Mouse (Mus musculus) ZHBTc4 (cell line): Measurements from ENCODE around the gene Olfr824.
"Not testable (repeated sequence)": the region's sequence is repeated elsewhere in the genome, so short reads cannot be mapped to it uniquely, and the experiment has no call there.

Source experiments
- DNase-seq: peaks from one replicate; pipeline ENCODE4 v3.0.0-alpha.2; 2011; ENCODE audit warnings: low read depth, low spot score

Olfr824 gene

DNA sequence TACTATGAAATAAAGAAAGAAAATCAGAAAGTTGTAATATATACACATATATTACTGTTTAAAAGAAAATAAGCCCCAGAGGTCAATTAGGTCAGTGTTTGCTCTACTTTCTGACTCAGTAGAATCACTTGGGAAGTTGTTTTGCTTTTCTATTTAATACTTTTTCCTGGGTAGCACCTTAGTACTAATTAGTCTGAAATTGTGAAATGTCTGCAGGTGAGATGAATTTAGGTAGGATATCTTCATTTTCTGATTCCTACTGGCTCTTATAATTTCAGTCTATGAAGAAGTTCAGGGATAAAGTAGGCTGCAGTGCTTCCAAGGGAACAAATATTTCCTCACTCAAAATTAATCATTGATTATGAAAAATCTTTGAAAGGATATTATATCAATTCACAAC, at the start of gene Olfr824:
TSS of gene Olfr824 (minus strand) at position 101 of the 400 bp plus-strand sequence.
- DNase-seq, result not testable (repeated sequence)

DNA sequence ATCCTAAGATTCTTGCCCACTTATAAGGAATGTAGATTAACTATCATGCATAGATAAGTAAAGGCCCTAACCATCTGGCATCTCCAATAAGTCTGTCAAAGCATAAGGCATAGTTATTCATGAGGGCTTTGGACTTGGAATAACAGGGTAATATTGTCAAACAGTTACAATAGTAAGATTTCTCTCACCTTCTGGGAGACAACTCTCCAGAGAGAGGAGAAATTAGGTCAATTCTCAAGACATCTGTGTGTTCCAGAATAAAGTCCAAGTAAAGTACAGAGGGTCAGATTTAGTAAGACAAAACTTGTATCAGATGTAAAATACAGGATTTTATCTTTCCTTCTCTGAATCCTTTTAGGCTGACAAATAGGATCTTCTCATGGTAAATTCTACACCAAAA, 36.9 kb upstream of the Olfr824 start, which contains the start of gene Olfr825:
TSS of gene Olfr825 (minus strand) at position 101 of the 400 bp plus-strand sequence.
- no peak for DNase-seq

DNA sequence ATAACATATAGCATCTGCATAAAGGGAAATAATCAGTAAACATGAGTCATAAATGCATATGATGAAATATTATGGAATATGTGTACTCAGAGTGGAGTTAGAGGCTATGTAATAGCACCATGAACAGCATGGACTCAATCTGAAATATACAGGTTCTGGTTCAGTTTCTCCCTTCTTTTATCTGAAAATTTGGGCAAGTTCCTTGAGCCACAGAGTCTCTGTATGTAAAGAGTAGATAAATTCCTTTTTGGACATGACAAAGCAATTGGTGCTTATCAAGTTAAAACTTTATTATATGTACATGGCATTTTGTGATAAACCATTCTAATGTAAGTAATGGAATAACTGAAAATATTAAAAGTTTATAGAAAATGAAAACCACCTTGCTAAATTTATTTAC, 35.4 kb upstream of the Olfr824 start:
- no peak for DNase-seq

DNA sequence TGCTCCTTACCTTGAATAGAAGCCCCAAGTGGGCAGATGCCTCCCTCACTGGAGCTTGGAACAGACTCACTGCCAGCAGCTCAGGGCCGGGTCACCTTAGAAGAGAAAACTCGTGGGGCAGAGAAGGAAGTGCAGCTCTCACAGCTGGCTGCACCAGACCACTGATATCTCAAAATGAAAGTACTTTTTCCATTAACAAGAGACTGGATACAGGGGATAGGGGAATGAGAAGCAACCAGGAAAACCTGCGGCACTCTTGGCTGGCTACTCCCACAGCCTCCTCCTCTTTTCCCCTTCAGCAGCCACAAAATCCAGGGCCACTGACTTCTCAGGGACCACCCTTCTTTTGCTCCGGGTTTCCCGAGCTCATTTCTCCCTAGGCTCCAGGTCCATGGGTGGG, 14.3 kb upstream of the Olfr824 start:
- no peak for DNase-seq

DNA sequence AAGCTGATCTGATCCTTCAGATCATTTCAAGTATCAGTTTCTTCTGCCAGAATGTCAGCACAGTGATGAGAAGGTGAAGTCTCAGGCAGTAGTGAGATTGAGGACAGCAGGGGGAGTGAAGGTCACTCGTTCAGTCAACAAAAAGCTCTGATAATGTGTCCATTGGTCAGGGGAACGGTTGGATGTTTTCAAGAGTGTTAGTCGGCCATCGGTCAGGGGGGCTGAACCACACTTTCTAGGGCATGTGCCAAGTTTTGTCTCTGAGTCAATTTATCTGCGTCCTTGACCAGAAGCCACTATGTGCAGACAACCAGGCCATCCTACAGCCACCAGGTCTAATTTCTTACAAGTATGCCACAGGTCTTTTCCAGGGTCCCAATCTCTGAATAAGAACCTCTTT, 12.7 kb upstream of the Olfr824 start:
- not testable (repeated sequence) for DNase-seq

DNA sequence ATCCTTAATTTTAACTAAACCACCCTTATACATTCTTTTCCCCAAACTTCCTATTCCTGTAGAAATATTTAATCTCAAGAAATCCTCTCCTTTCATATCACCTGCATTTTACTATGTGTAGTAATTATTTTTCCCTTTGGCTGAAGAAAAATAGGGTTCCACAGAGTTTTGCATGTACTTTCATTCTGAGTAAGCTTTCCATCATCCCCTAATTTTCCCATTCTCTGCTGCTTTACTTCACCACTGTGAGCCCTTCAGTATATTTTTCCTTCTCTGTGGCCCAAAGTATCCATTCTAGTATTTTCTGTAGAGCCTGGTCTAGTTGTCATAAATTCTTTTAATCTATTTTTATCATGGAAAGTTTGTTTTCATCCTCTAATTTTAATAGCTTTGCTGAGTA, 5.0 kb upstream of the Olfr824 start:
- DNase-seq, result no peak

DNA sequence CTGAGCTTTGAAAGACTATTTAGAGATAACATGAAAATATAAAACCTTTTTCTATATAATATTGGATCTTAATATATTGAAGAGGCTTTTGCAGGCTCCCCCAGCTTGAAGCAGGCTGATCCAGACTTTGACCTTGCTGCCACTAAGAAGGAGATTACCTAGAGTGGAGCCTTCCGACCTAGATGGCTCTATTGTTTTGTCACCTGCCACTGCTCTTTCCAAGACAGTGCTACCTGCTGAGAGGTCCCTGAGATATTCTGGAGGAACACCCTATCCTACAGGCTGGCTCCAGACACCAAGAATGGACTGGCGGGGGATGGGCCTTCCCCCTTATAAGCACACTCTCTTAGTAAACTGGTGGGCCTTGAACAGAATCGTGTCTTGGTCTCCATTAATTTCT, 13.8 kb downstream of the Olfr824 start:
- DNase-seq, result peak; percentile 68

DNA sequence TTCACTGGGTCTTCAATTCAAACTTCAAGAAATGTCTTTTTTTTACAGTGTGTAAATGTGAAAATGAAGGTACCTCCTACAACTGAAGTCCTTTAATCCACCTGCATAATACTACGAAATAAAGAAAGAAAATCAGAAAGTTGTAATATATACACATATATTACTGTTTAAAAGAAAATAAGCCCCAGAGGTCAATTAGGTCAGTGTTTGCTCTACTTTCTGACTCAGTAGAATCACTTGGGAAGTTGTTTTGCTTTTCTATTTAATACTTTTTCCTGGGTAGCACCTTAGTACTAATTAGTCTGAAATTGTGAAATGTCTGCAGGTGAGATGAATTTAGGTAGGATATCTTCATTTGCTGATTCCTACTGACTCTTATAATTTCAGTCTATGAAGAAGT, 14.5 kb downstream of the Olfr824 start, which contains the start of gene Olfr823:
TSS of gene Olfr823 (minus strand) at position 101 of the 400 bp plus-strand sequence.
- not testable (repeated sequence) for DNase-seq

DNA sequence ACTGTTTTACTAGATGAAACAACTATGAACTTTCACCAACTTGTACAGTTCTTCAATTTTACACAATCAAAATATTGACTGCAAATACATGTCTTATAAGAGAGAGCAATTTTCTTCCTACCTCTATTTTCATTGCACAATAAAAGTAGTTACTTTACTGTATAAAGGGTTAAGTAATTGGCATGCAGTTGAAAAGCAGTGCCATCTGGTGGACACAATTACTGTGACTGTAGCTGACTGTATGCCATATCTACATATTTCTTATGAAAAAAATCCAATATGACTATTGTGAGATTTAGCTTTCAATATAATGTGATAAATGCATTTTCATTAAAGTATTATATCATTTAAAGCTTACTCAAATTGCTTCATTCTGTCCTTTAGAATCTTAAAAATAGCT, 33.7 kb downstream of the Olfr824 start:
- peak; percentile 19 for DNase-seq

DNA sequence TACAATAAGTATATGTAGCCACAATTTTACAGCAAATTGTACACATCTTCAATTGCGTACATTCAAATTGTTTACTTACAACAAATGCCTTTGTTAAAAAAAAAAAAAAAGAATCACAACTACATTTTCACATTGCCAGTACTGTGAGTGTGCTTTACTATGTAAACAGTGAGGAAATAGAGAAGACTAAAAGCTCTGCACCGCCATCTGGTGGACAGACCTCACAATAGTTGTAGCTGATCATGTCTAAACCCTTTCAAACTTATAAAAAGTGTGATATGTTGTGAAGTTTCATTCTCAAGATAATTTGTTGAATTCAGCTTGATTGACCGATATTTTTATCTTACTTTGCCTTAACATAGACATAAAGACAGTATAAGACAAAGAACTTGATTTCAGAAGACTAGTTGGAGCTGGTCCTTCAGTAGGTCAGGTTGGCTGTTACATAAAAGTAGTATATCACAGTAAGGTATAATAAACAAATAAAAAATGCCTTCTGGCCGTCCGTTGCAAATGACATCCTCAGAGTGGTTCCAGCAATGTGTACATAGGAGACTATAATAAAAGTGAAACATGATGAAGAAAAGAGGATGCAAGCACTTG, 36.9 kb downstream of the Olfr824 start:
- peak; percentile 75 for DNase-seq
